Mouse (Mus musculus) C2C12 (cell line): ENCODE measurements around the gene Kifc3.

Experiments used
- CEBPB ChIP-seq: IDR thresholded peaks from one replicate; pipeline ENCODE4 v1.6.1; 2011; ENCODE audit warnings: low read depth, mild to moderate bottlenecking, control low read depth, moderate library complexity
- CTCF ChIP-seq: IDR thresholded peaks from one replicate; pipeline ENCODE4 v1.5.1; 2011; ENCODE audit not compliant: control insufficient read depth, insufficient read depth, insufficient read length
- FOSL1 ChIP-seq: IDR thresholded peaks from one replicate; pipeline ENCODE4 v1.8.0; 2011; ENCODE audit warnings: mild to moderate bottlenecking, low read length; ENCODE audit not compliant: poor library complexity, insufficient read depth, severe bottlenecking
- MAX ChIP-seq: IDR thresholded peaks from one replicate; pipeline ENCODE4 v1.6.1; 2011; ENCODE audit warnings: mild to moderate bottlenecking, control low read depth
- MYOD1 ChIP-seq: IDR thresholded peaks from one replicate; pipeline ENCODE4 v1.6.1; 2011; ENCODE audit warnings: low read depth; ENCODE audit not compliant: control insufficient read depth, insufficient read length
- MYOG ChIP-seq: IDR thresholded peaks from one replicate; pipeline ENCODE4 v1.6.1; 2011; ENCODE audit not compliant: control insufficient read depth, insufficient read length; ENCODE audit errors: extremely low read depth
- USF1 ChIP-seq: IDR thresholded peaks from one replicate; pipeline ENCODE4 v1.6.1; 2011; ENCODE audit warnings: low read depth, mild to moderate bottlenecking, control low read depth, moderate library complexity

DNA sequence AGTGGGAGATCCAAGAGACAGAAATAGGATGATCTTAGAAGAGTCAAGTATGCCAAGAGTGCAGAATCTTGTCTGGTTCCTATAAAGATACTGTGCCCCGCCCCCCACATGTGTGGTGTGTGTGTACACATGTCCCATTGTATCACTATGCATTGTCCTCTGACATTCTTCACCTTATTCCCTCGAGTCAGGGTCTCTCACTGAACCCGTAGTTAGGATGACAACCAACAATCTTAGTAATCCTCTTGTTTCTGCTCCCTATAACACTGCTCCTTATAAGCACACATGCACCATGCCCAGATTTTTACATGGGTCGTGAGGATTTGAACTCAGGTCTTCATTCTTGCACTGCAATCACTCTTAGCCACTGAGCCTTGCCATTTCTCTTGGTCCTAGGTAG is 123.3 kb downstream of the Kifc3 start:
- TF ChIP-seq CTCF (no peak), MAX (no peak), CEBPB (no peak), USF1 (no peak), MYOD1 (no peak), FOSL1 (no peak), MYOG (no peak)
